In genomic region chr1:30873541-30874260, GRCm38 (mm10) we compare ENCODE assay signal across 8 mouse cellular contexts. TPM values are rescaled to one million over a fixed set of nuclear protein-coding genes. Genes with fewer than 3 reads are reported as not detected.
DNase-seq lines count a peak whose midpoint lies in the region; ATAC-seq lines count a peak whose summit lies in the region.

Gene Phf3 (minus strand): TSS chr1:30873921.

- peak within 1 kb of the TSS; percentile 93 for H3K9ac ChIP-seq in forebrain, embryonic 11.5 days (ENCODE audit: low read length)
- H3K9ac ChIP-seq in heart, embryonic 16.5 days (ENCODE audit: low read length): peak within 1 kb of the TSS; percentile 96
- peak within 1 kb of the TSS; percentile 97 for H3K9ac ChIP-seq in liver, embryonic 15.5 days
- peak within 1 kb of the TSS; percentile 96 for H3K9ac ChIP-seq in neural tube, embryonic 12.5 days

- peak within 1 kb of the TSS; percentile 56 for H3K4me2 ChIP-seq in forebrain, embryonic 11.5 days (ENCODE audit: low read depth, low read length, severe bottlenecking)
- peak within 1 kb of the TSS; percentile 63 for H3K4me2 ChIP-seq in heart, embryonic 16.5 days (ENCODE audit: low read depth, low read length)
- peak within 1 kb of the TSS; percentile 69 for H3K4me2 ChIP-seq in liver, embryonic 15.5 days
- H3K4me2 ChIP-seq in neural tube, embryonic 12.5 days (replicated peaks): peak within 1 kb of the TSS; percentile 60

- DNase-seq in CD8-positive naive resting alpha-beta T cell, adult 2 months (ENCODE audit: low read depth in 2 of 2, low spot score in 2 of 2): peak; percentile 71 to 72
- DNase-seq in c-Kit-positive CD71-negative TER-119-negative erythroid progenitor cells, embryonic 14.5 days (ENCODE audit: low read depth): peak; percentile 67
- DNase-seq in forebrain, embryonic 11.5 days (ENCODE audit: low spot score): peak; percentile 93
- peak; percentile 89 to 94 for DNase-seq in kidney, postnatal 36 days
- peak; percentile 87 for DNase-seq in telencephalon, adult 2 months (ENCODE audit: low read depth, low spot score)

- peak within 1 kb of the TSS; percentile 98 for H3K27ac ChIP-seq in forebrain, embryonic 11.5 days (ENCODE audit: low read depth, low read length)
- peak within 1 kb of the TSS; percentile 98 for H3K27ac ChIP-seq in heart, embryonic 16.5 days (ENCODE audit: low read length)
- peak within 1 kb of the TSS; percentile 96 for H3K27ac ChIP-seq in liver, embryonic 15.5 days (replicated peaks)
- H3K27ac ChIP-seq in neural tube, embryonic 12.5 days: peak within 1 kb of the TSS; percentile 100

- H3K4me3 ChIP-seq in forebrain, embryonic 11.5 days (ENCODE audit: low read depth, low read length): peak within 1 kb of the TSS; percentile 81
- peak within 1 kb of the TSS; percentile 95 for H3K4me3 ChIP-seq in heart, embryonic 16.5 days (ENCODE audit: low read length)
- peak within 1 kb of the TSS; percentile 96 for H3K4me3 ChIP-seq in liver, embryonic 15.5 days (replicated peaks)
- H3K4me3 ChIP-seq in neural tube, embryonic 12.5 days: peak within 1 kb of the TSS; percentile 88

- peak; percentile 95 for ATAC-seq in forebrain, embryonic 11.5 days (replicated peaks; ENCODE audit: low FRiP score)
- ATAC-seq in heart, embryonic 16.5 days (replicated peaks; ENCODE audit: extremely low read depth, insufficient read depth, low FRiP score): peak; percentile 93
- ATAC-seq in liver, embryonic 15.5 days (ENCODE audit: insufficient read depth): peak; percentile 89
- peak; percentile 94 for ATAC-seq in neural tube, embryonic 12.5 days (ENCODE audit: low FRiP score, low read depth)

- no peaks in the 10 kb centered on the region for H3K27me3 ChIP-seq in forebrain, embryonic 11.5 days (ENCODE audit: control insufficient read depth, insufficient read depth, low read length)
- no peaks in the 10 kb centered on the region for H3K27me3 ChIP-seq in heart, embryonic 16.5 days (ENCODE audit: control insufficient read depth, insufficient read depth, low read length)
- no peaks in the 10 kb centered on the region for H3K27me3 ChIP-seq in liver, embryonic 15.5 days
- no peaks in the 10 kb centered on the region for H3K27me3 ChIP-seq in neural tube, embryonic 12.5 days (replicated peaks)

- H3K9me3 ChIP-seq in forebrain, embryonic 11.5 days (ENCODE audit: control insufficient read depth, low read length): no peaks in the 10 kb centered on the region
- H3K9me3 ChIP-seq in heart, embryonic 16.5 days (replicated peaks; ENCODE audit: control insufficient read depth, low read length): no peaks in the 10 kb centered on the region
- H3K9me3 ChIP-seq in liver, embryonic 15.5 days (replicated peaks): no peaks in the 10 kb centered on the region
- no peaks in the 10 kb centered on the region for H3K9me3 ChIP-seq in neural tube, embryonic 12.5 days

- WGBS in forebrain, embryonic 11.5 days: under 1% methylated on average over 61 of the region's 85 CpGs
- under 1% methylated on average over 68 of the region's 85 CpGs for WGBS in heart, embryonic 16.5 days
- under 1% methylated on average over 71 of the region's 85 CpGs for WGBS in liver, embryonic 15.5 days (ENCODE audit: insufficient replicate concordance)
- WGBS in neural tube, embryonic 12.5 days: under 1% methylated on average over 82 of the region's 85 CpGs

- no peaks in the 10 kb centered on the region for H3K36me3 ChIP-seq in forebrain, embryonic 11.5 days (ENCODE audit: control insufficient read depth, insufficient read depth, low read length)
- H3K36me3 ChIP-seq in heart, embryonic 16.5 days (ENCODE audit: control insufficient read depth, insufficient read depth): no peaks in the 10 kb centered on the region
- H3K36me3 ChIP-seq in liver, embryonic 15.5 days (replicated peaks): no peaks in the 10 kb centered on the region
- H3K36me3 ChIP-seq in neural tube, embryonic 12.5 days: no peaks in the 10 kb centered on the region

- peaks cover 4% of the 10 kb centered on the region; the same call in 1 of the 2 replicates for H3K4me1 ChIP-seq in forebrain, embryonic 11.5 days (replicated peaks; ENCODE audit: control insufficient read depth, insufficient read depth, low read length)
- H3K4me1 ChIP-seq in heart, embryonic 16.5 days (ENCODE audit: control insufficient read depth, insufficient read depth, low read length): peaks cover 19% of the 10 kb centered on the region
- H3K4me1 ChIP-seq in liver, embryonic 15.5 days (replicated peaks): peaks cover 28% of the 10 kb centered on the region
- peaks cover 6% of the 10 kb centered on the region for H3K4me1 ChIP-seq in neural tube, embryonic 12.5 days

RNA-seq across cellular contexts. Expression of gene Phf3, which starts in this region (rescaled TPM):
- polyA plus RNA-seq in forebrain, embryonic 11.5 days (2014; fragmentation: Nextera tagmentation; extraction: Ambion mirVana): 39.7 and 46.3 TPM in 2 replicates
- polyA plus RNA-seq in heart, embryonic 16.5 days (2015; fragmentation: Nextera tagmentation; extraction: Ambion mirVana): 22.7 and 23.5 TPM in 2 replicates
- polyA plus RNA-seq in liver, embryonic 15.5 days (2015; fragmentation: Nextera tagmentation; extraction: Ambion mirVana): 13.7 TPM in 2 replicates
- polyA plus RNA-seq in neural tube, embryonic 12.5 days (2016; fragmentation: Nextera tagmentation; extraction: Ambion mirVana): 38.4 and 42.5 TPM in 2 replicates

Comparison
In these comparisons a context has a peak if more than half of its experiments do, and no peak if none do; other contexts are left out.
1. Peak in every context shown above with its lines: DNase-seq, ATAC-seq, H3K4me3 ChIP-seq and H3K27ac ChIP-seq.